Mouse (Mus musculus) erythroblast, embryonic 14.5 days (primary cell): ENCODE results near the gene Olfr911-ps1. TPM values are rescaled to one million over a fixed set of nuclear protein-coding genes. Genes with fewer than 3 reads are reported as not detected.

ENCODE experiments used
- H3K27me3 ChIP-seq: 2 replicates; pipeline ENCODE4 v1.6.1; 2012; ENCODE audit warnings: inconsistent platforms; ENCODE audit not compliant: control insufficient read depth
- H3K36me3 ChIP-seq: 2 replicates; pipeline ENCODE4 v1.6.1; 2012; ENCODE audit warnings: mild to moderate bottlenecking, inconsistent platforms; ENCODE audit not compliant: control insufficient read depth
- H3K4me1 ChIP-seq: 2 replicates; pipeline ENCODE4 v1.6.1; 2012; ENCODE audit warnings: inconsistent platforms; ENCODE audit not compliant: control insufficient read depth
- H3K4me3 ChIP-seq: replicated peaks from 2 replicates; pipeline ENCODE3; 2012; ENCODE audit warnings: moderate library complexity, mild to moderate bottlenecking, inconsistent platforms
- H3K9me3 ChIP-seq: 2 replicates; pipeline ENCODE4 v1.6.1; 2012; ENCODE audit warnings: low read length, inconsistent platforms, mixed read lengths; ENCODE audit not compliant: control insufficient read depth
- GATA1 ChIP-seq: IDR thresholded peaks from 2 replicates; pipeline ENCODE4 v1.6.1; 2012; ENCODE audit warnings: low read length, inconsistent platforms, mixed read lengths
- TAL1 ChIP-seq: IDR thresholded peaks from 3 replicates; pipeline ENCODE4 v1.6.1; 2012; ENCODE audit warnings: low read length, inconsistent platforms, mixed read lengths
- polyA plus RNA-seq: library from polyadenylated mRNA; stranded (reverse); fragments of >175 nt; gene quantifications from 2 replicates; pipeline ENCODE4 v1.2.3, GENCODE M21; 2012

Olfr911-ps1 gene
- not detected in 2 replicates for polyA plus RNA-seq

- H3K4me1 ChIP-seq: no peaks in the 10 kb centered on the region
- H3K36me3 ChIP-seq: no peaks in the 10 kb centered on the region
- no peaks in the 10 kb centered on the region for H3K27me3 ChIP-seq
- no peak for TF ChIP-seq TAL1
- no peak for TF ChIP-seq GATA1
- H3K4me3 ChIP-seq: no peak within 1 kb of the TSS
- no peaks in the 10 kb centered on the region for H3K9me3 ChIP-seq
These were observed at the start of gene Olfr911-ps1 for GRCm38 (mm10) chr9:38521280-38521679. Gene Olfr911-ps1, plus strand, starts transcription at chr9:38521580.

- H3K9me3 ChIP-seq: no peaks in the 10 kb centered on the region
- no peak for TF ChIP-seq TAL1
- no peak for TF ChIP-seq GATA1
- no peaks in the 10 kb centered on the region for H3K36me3 ChIP-seq
- no peaks in the 10 kb centered on the region for H3K4me1 ChIP-seq
- no peak within 1 kb of the TSS for H3K4me3 ChIP-seq
- no peaks in the 10 kb centered on the region for H3K27me3 ChIP-seq
These were observed 34.6 kb upstream of the Olfr911-ps1 start, which contains the start of gene Olfr906 for GRCm38 (mm10) chr9:38486785-38487184. Gene Olfr906, plus strand, starts transcription at chr9:38487085.

GRCm38 (mm10) chr9:38495501-38495900, 25.9 kb upstream of the Olfr911-ps1 start, which contains the start of gene Olfr907:
Gene Olfr907, plus strand, starts transcription at chr9:38495801.
- no peaks in the 10 kb centered on the region for H3K4me1 ChIP-seq
- H3K36me3 ChIP-seq: no peaks in the 10 kb centered on the region
- no peak within 1 kb of the TSS for H3K4me3 ChIP-seq
- H3K27me3 ChIP-seq: no peaks in the 10 kb centered on the region
- TF ChIP-seq TAL1 (no peak), GATA1 (no peak)
- H3K9me3 ChIP-seq: no peaks in the 10 kb centered on the region

GRCm38 (mm10) chr9:38512353-38512752, 9.0 kb upstream of the Olfr911-ps1 start:
- TF ChIP-seq GATA1 (no peak), TAL1 (no peak)
- Histone ChIP-seq H3K9me3 (peaks cover 12% of the 10 kb centered on the region), H3K36me3 (no peaks in the 10 kb centered on the region)

GRCm38 (mm10) chr9:38537549-38537948, 16.2 kb downstream of the Olfr911-ps1 start, which contains the start of gene Olfr910:
Gene Olfr910, plus strand, starts transcription at chr9:38537849.
- no peaks in the 10 kb centered on the region for H3K27me3 ChIP-seq
- TF ChIP-seq GATA1 (no peak), TAL1 (no peak)
- no peaks in the 10 kb centered on the region for H3K9me3 ChIP-seq
- no peaks in the 10 kb centered on the region for H3K36me3 ChIP-seq
- H3K4me3 ChIP-seq: no peak within 1 kb of the TSS
- no peaks in the 10 kb centered on the region for H3K4me1 ChIP-seq

More at GRCm38 (mm10) chr9:38512353-38512752, 9.0 kb upstream of the Olfr911-ps1 start:
- H3K4me1 ChIP-seq: no peaks in the 10 kb centered on the region
- no peaks in the 10 kb centered on the region for H3K27me3 ChIP-seq
- H3K4me3 ChIP-seq: no peak overlapping the region

Other genes with a start within 250 kb of the Olfr911-ps1 start
- gene Olfr896-ps1, start 230.5 kb upstream of the Olfr911-ps1 start, polyA plus RNA-seq: not detected in 2 replicates
- gene Olfr25, start 192.5 kb upstream of the Olfr911-ps1 start, polyA plus RNA-seq: not detected in 2 replicates
- gene Olfr898, start 173.2 kb upstream of the Olfr911-ps1 start, polyA plus RNA-seq: not detected in 2 replicates
- not detected in 2 replicates for gene Olfr250, start 154.7 kb upstream of the Olfr911-ps1 start, polyA plus RNA-seq
- not detected in 2 replicates for gene Olfr251, start 144.5 kb upstream of the Olfr911-ps1 start, polyA plus RNA-seq
- gene Olfr147, start 119.9 kb upstream of the Olfr911-ps1 start, polyA plus RNA-seq: not detected in 2 replicates
- not detected in 2 replicates for gene Olfr901, start 92.1 kb upstream of the Olfr911-ps1 start, polyA plus RNA-seq
- not detected in 2 replicates for gene Olfr902, start 73.9 kb upstream of the Olfr911-ps1 start, polyA plus RNA-seq
- not detected in 2 replicates for gene Olfr904, start 58.4 kb upstream of the Olfr911-ps1 start, polyA plus RNA-seq
- not detected in 2 replicates for gene Olfr905, start 50.5 kb upstream of the Olfr911-ps1 start, polyA plus RNA-seq
- gene Olfr906, start 34.5 kb upstream of the Olfr911-ps1 start, polyA plus RNA-seq: 0.01 TPM in 1 of 2 replicates, not detected in the other
- gene Olfr907, start 25.8 kb upstream of the Olfr911-ps1 start, polyA plus RNA-seq: not detected in 2 replicates
- not detected in 2 replicates for gene Olfr910, start 16.3 kb downstream of the Olfr911-ps1 start, polyA plus RNA-seq
- 0.01 TPM in 1 of 2 replicates, not detected in the other for gene Olfr912, start 58.6 kb downstream of the Olfr911-ps1 start, polyA plus RNA-seq
- gene Olfr913, start 71.2 kb downstream of the Olfr911-ps1 start, polyA plus RNA-seq: not detected in 2 replicates
- not detected in 2 replicates for gene Olfr914, start 83.5 kb downstream of the Olfr911-ps1 start, polyA plus RNA-seq
- not detected in 2 replicates for gene Olfr916, start 138.3 kb downstream of the Olfr911-ps1 start, polyA plus RNA-seq
- gene Olfr917, start 144.3 kb downstream of the Olfr911-ps1 start, polyA plus RNA-seq: not detected in 2 replicates
- not detected in 2 replicates for gene Olfr918, start 153.0 kb downstream of the Olfr911-ps1 start, polyA plus RNA-seq
- not detected in 2 replicates for gene Olfr919, start 182.1 kb downstream of the Olfr911-ps1 start, polyA plus RNA-seq
- 0.02 and 0.08 TPM in 2 replicates for gene Vwa5a, start 196.7 kb downstream of the Olfr911-ps1 start, polyA plus RNA-seq
- gene Olfr920, start 230.7 kb downstream of the Olfr911-ps1 start, polyA plus RNA-seq: not detected in 2 replicates